Mouse (Mus musculus) left cerebral cortex, adult 9 months (tissue): ENCODE measurements around the gene Smurf2.
"Not testable (repeated sequence)": the region's sequence is repeated elsewhere in the genome, so short reads cannot be mapped to it uniquely, and the experiment has no call there.

Experiments used
- DNase-seq, 2 experiments: peaks; one replicate each; pipeline ENCODE4 v3.0.0; 2022; ENCODE audit warnings: low spot score in 2 of 2

The Smurf2 gene

GRCm38 (mm10) chr11:106812410-106813136 lies 107.9 kb downstream of the Smurf2 start:
- no peak for DNase-seq

GRCm38 (mm10) chr11:106807442-106807841 lies 113.1 kb downstream of the Smurf2 start:
- not testable (repeated sequence) for DNase-seq

- no peak for DNase-seq
Measured at GRCm38 (mm10) chr11:106802069-106802627, 118.4 kb downstream of the Smurf2 start.

GRCm38 (mm10) chr11:106795679-106796078 lies 124.8 kb downstream of the Smurf2 start:
- DNase-seq = no peak

- no peak for DNase-seq
Measured at GRCm38 (mm10) chr11:106793846-106794245, 126.7 kb downstream of the Smurf2 start.

- no peak for DNase-seq
Measured at GRCm38 (mm10) chr11:106789649-106790048, 130.9 kb downstream of the Smurf2 start.

- DNase-seq = peak; percentile 96 to 99
Measured at GRCm38 (mm10) chr11:106788775-106789459, 131.6 kb downstream of the Smurf2 start, which contains the start of the genes Ddx5 and Cep95. TSS of gene Ddx5 (minus strand) at chr11:106789185. TSS of gene Cep95 (plus strand) at chr11:106789252.

- peak; percentile 87 to 97 for DNase-seq
Measured at GRCm38 (mm10) chr11:106788026-106788774, 132.3 kb downstream of the Smurf2 start.

GRCm38 (mm10) chr11:106787131-106788025 lies 133.1 kb downstream of the Smurf2 start:
- peak; percentile 66 to 91 for DNase-seq

GRCm38 (mm10) chr11:106785043-106785442 lies 135.5 kb downstream of the Smurf2 start:
- no peak for DNase-seq

- DNase-seq = no peak
Measured at GRCm38 (mm10) chr11:106784476-106784875, 136.0 kb downstream of the Smurf2 start.

- DNase-seq = no peak
Measured at GRCm38 (mm10) chr11:106782841-106783764, 137.4 kb downstream of the Smurf2 start.

- not testable (repeated sequence) for DNase-seq
Measured at GRCm38 (mm10) chr11:106782271-106782670, 138.2 kb downstream of the Smurf2 start.

- DNase-seq = no peak
Measured at GRCm38 (mm10) chr11:106780590-106781220, 139.8 kb downstream of the Smurf2 start.

GRCm38 (mm10) chr11:106780089-106780425 lies 140.5 kb downstream of the Smurf2 start:
- DNase-seq = no peak

GRCm38 (mm10) chr11:106779388-106780088 lies 141.0 kb downstream of the Smurf2 start, which contains the start of gene Polg2:
TSS of gene Polg2 (minus strand) at chr11:106779537.
- peak; percentile 83 to 90 for DNase-seq

- DNase-seq = no peak
Measured at GRCm38 (mm10) chr11:106778589-106779387, 141.7 kb downstream of the Smurf2 start.

GRCm38 (mm10) chr11:106778132-106778531 lies 142.4 kb downstream of the Smurf2 start:
- DNase-seq = no peak
